Mouse (Mus musculus) gastrocnemius, adult 2 months (tissue): ENCODE results near the gene Rec8. TPM values are rescaled to one million over a fixed set of nuclear protein-coding genes. Genes with fewer than 3 reads are reported as not detected.
A peak's percentile ranks its signal among the peaks of the same experiment; 100 is the strongest.

ENCODE experiments used
- DNase-seq: peaks from one replicate; pipeline ENCODE4 v3.0.0; 2022
- H3K27ac ChIP-seq: fragments of 200-600 bp; 2 replicates; pipeline ENCODE4 v1.8.1; 2022; ENCODE audit warnings: mild to moderate bottlenecking
- H3K4me3 ChIP-seq: fragments of 200-600 bp; 2 replicates; pipeline ENCODE4 v1.8.1; 2022; ENCODE audit warnings: mild to moderate bottlenecking, moderate library complexity
- CTCF ChIP-seq: fragments of 200-600 bp; IDR thresholded peaks from 2 replicates; pipeline ENCODE4 v1.8.1; 2022; ENCODE audit warnings: antibody characterized with exemption, mild to moderate bottlenecking, moderate library complexity
- intact Hi-C: fragments of 180-260 bp; cut with DNase I; formaldehyde crosslinking; loops from one replicate; pipeline ENCODE4 v1.15.1; 2025
- total RNA-seq, 2 experiments: library from RNA; stranded (reverse); gene quantifications; 2 replicates each; pipeline ENCODE4 v1.2.3; 2021

Rec8 gene
- total RNA-seq, 2 experiments from 2014 or later: not detected

GRCm38 (mm10) chr14:55659960-55660573 lies 42.2 kb downstream of the Rec8 start, which contains the start of gene Mdp1:
TSS of gene Mdp1 (minus strand) at chr14:55660508.
- peak; percentile 87 for DNase-seq
- peak within 1 kb of the TSS; percentile 77 for H3K4me3 ChIP-seq
- H3K27ac ChIP-seq: peak within 1 kb of the TSS; percentile 83
- intact Hi-C loops: no loop called here
- peak; percentile 70 for TF ChIP-seq CTCF

GRCm38 (mm10) chr14:55660636-55661035 lies 42.8 kb downstream of the Rec8 start:
- no peak for DNase-seq
- peak overlapping the region; percentile 83 for H3K27ac ChIP-seq
- intact Hi-C loops: no loop called here
- no peak for TF ChIP-seq CTCF
- H3K4me3 ChIP-seq: peak overlapping the region; percentile 77

GRCm38 (mm10) chr14:55671486-55671832 lies 53.6 kb downstream of the Rec8 start:
- Histone ChIP-seq H3K4me3 (peak overlapping the region; percentile 99), H3K27ac (peak overlapping the region; percentile 97)
- intact Hi-C loops: loop anchor here (1.0 kb wide), 1 partner anchor 80 kb away; the partner anchor contains the start of genes Psme2 and Rnf31
- TF ChIP-seq CTCF: no peak
- no peak for DNase-seq

GRCm38 (mm10) chr14:55671833-55672740 lies 54.2 kb downstream of the Rec8 start, which contains the start of the genes Gmpr2 and Nedd8:
TSS of gene Gmpr2 (plus strand) at chr14:55671941.
TSS of gene Nedd8 (minus strand) at chr14:55672124.
- Histone ChIP-seq H3K4me3 (peak within 1 kb of the TSS; percentile 99), H3K27ac (peak within 1 kb of the TSS; percentile 97)
- intact Hi-C loops: loop anchor here (1.0 kb wide), 1 partner anchor 81 kb away; the partner anchor contains the start of genes Psme2 and Rnf31
- peak; percentile 90 for DNase-seq
- no peak for TF ChIP-seq CTCF

- Histone ChIP-seq H3K27ac (peak overlapping the region; percentile 97), H3K4me3 (peak overlapping the region; percentile 99)
- DNase-seq: no peak
- no peak for TF ChIP-seq CTCF
- intact Hi-C loops: no loop called here
These were observed 54.9 kb downstream of the Rec8 start for GRCm38 (mm10) chr14:55672741-55673060.

Other genes starting within 250 kb of the Rec8 start
- 10 to 100 TPM; 28.4 to 68.7 TPM for gene Dhrs4, start 139.3 kb upstream of the Rec8 start, total RNA-seq
- under 1 TPM; 0.43 to 0.95 TPM for gene Carmil3, start 127.4 kb upstream of the Rec8 start, total RNA-seq
- not detected for gene Cpne6, start 107.6 kb upstream of the Rec8 start, total RNA-seq
- not detected for gene Nrl, start 93.1 kb upstream of the Rec8 start, total RNA-seq
- gene Pck2, start 77.8 kb upstream of the Rec8 start, total RNA-seq: 1 to 10 TPM; 3.5 to 4.2 TPM
- gene Dcaf11, start 58.0 kb upstream of the Rec8 start, total RNA-seq: 100 to 1,000 TPM; 129 to 133 TPM
- not detected for gene A730061H03Rik, start 57.6 kb upstream of the Rec8 start, total RNA-seq
- 100 to 1,000 TPM; 282 to 334 TPM for gene Fitm1, start 42.4 kb upstream of the Rec8 start, total RNA-seq
- gene Psme1, start 39.9 kb upstream of the Rec8 start, total RNA-seq: 10 to 100 TPM; 53.3 to 75.5 TPM
- gene Emc9, start 32.7 kb upstream of the Rec8 start, total RNA-seq: 10 to 100 TPM; 30.3 to 45.2 TPM
- 10 to 100 TPM; 33.8 to 54.8 TPM for gene Psme2, start 26.9 kb upstream of the Rec8 start, total RNA-seq
- gene Rnf31, start 26.3 kb upstream of the Rec8 start, total RNA-seq: 10 to 100 TPM; 17.1 to 20.4 TPM
- gene Irf9, start 14.5 kb upstream of the Rec8 start, total RNA-seq: 1 to 10 TPM; 4.7 to 5.1 TPM
- gene Ipo4, start 17.9 kb downstream of the Rec8 start, total RNA-seq: 10 to 100 TPM; 73.2 to 81.0 TPM
- 1 to 10 TPM; 1.1 to 2.3 TPM for gene Gm49378, start 19.9 kb downstream of the Rec8 start, total RNA-seq
- 10 to 100 TPM; 15.0 to 21.3 TPM for gene Tm9sf1, start 25.8 kb downstream of the Rec8 start, total RNA-seq
- under 1 TPM; 0.20 to 0.28 TPM for gene Tssk4, start 32.1 kb downstream of the Rec8 start, total RNA-seq
- 10 to 100 TPM; 17.4 to 23.8 TPM for gene Mdp1, start 42.5 kb downstream of the Rec8 start, total RNA-seq
- 1 to 10 TPM; 2.4 to 3.1 TPM for gene Gmpr2, start 53.9 kb downstream of the Rec8 start, total RNA-seq
- gene Nedd8, start 54.1 kb downstream of the Rec8 start, total RNA-seq: 100 to 1,000 TPM; 188 to 211 TPM
- 10 to 100 TPM; 10.4 to 13.1 TPM for gene Tinf2, start 63.8 kb downstream of the Rec8 start, total RNA-seq
- under 1 TPM in 1 of 2 experiments, not detected in 1; 0.11 TPM for gene Tgm1, start 95.9 kb downstream of the Rec8 start, total RNA-seq
- 10 to 100 TPM in 1 of 2 experiments, 1 to 10 TPM in 1; 9.8 to 10.6 TPM for gene Rabggta, start 104.2 kb downstream of the Rec8 start, total RNA-seq
- gene Dhrs1, start 127.7 kb downstream of the Rec8 start, total RNA-seq: 10 to 100 TPM; 29.1 to 33.0 TPM
- gene Nop9, start 127.7 kb downstream of the Rec8 start, total RNA-seq: 10 to 100 TPM in 1 of 2 experiments, 1 to 10 TPM in 1; 9.8 to 10.4 TPM
- gene Cideb, start 140.4 kb downstream of the Rec8 start, total RNA-seq: not detected
- gene Ltb4r2, start 143.4 kb downstream of the Rec8 start, total RNA-seq: not detected
- under 1 TPM in 1 of 2 experiments, not detected in 1; 0.18 TPM for gene Ltb4r1, start 147.9 kb downstream of the Rec8 start, total RNA-seq
- 10 to 100 TPM in 1 of 2 experiments, 1 to 10 TPM in 1; 6.8 to 10.1 TPM for gene Adcy4, start 166.1 kb downstream of the Rec8 start, total RNA-seq
- 1 to 10 TPM in 1 of 2 experiments, under 1 TPM in 1; 0.64 to 1.1 TPM for gene Ripk3, start 170.8 kb downstream of the Rec8 start, total RNA-seq
- gene Nfatc4, start 205.1 kb downstream of the Rec8 start, total RNA-seq: 1 to 10 TPM; 3.4 to 3.8 TPM
- gene Nynrin, start 236.0 kb downstream of the Rec8 start, total RNA-seq: 1 to 10 TPM; 1.6 to 2.0 TPM